Mouse (Mus musculus): ENCODE results near the gene Gm17949. TPM values are rescaled to one million over a fixed set of nuclear protein-coding genes. Genes with fewer than 3 reads are reported as not detected.
A peak's percentile ranks its signal among the peaks of the same experiment; 100 is the strongest.

Gm17949 gene
- 0.22 and 0.25 TPM in 2 replicates for polyA plus RNA-seq (2015; fragmentation: Nextera tagmentation; extraction: Ambion mirVana)

- Histone ChIP-seq H3K9ac (ENCODE audit: low read depth, low read length) (peak within 1 kb of the TSS; percentile 78), H3K27me3 (replicated peaks; ENCODE audit: control insufficient read depth, insufficient read depth, low read length) (no peaks in the 10 kb centered on the region), H3K27ac (ENCODE audit: low read depth, low read length) (peak within 1 kb of the TSS; percentile 75), H3K4me3 (ENCODE audit: low read depth, low read length) (peak within 1 kb of the TSS; percentile 70), H3K36me3 (ENCODE audit: control insufficient read depth, insufficient read depth) (peaks cover 23% of the 10 kb centered on the region), H3K4me1 (replicated peaks; ENCODE audit: control insufficient read depth, insufficient read depth, low read length) (no peaks in the 10 kb centered on the region), H3K4me2 (replicated peaks; ENCODE audit: low read depth) (peak within 1 kb of the TSS; percentile 89), H3K9me3 (ENCODE audit: control insufficient read depth) (no peaks in the 10 kb centered on the region)
- peak; percentile 92 for ATAC-seq
- under 1% methylated on average over 51 of the region's 51 CpGs for WGBS
- TF ChIP-seq CTCF (IDR thresholded peaks at IDR 0.05; ENCODE audit: low read depth) = peak; percentile 35; the same call in 1 of the 2 replicates
These were observed at the start of gene Gm17949, which contains the start of gene Gtf2f1 for GRCm38 (mm10) chr17:57011236-57012141. TSS of gene Gm17949 (plus strand) at chr17:57011469. TSS of gene Gtf2f1 (minus strand) at chr17:57011288.

- H3K9ac ChIP-seq (ENCODE audit: low read depth, low read length) = no peak overlapping the region
- no peak for ATAC-seq
- 92% methylated on average over 4 of the region's 4 CpGs for WGBS
- H3K4me2 ChIP-seq (replicated peaks; ENCODE audit: low read depth) = no peak overlapping the region
- no peaks in the 10 kb centered on the region for H3K27me3 ChIP-seq (replicated peaks; ENCODE audit: control insufficient read depth, insufficient read depth, low read length)
- H3K4me3 ChIP-seq (ENCODE audit: low read depth, low read length) = no peak overlapping the region
- peak; percentile 36; the same call in 1 of the 2 replicates for TF ChIP-seq CTCF (IDR thresholded peaks at IDR 0.05; ENCODE audit: low read depth)
- H3K9me3 ChIP-seq (ENCODE audit: control insufficient read depth) = no peaks in the 10 kb centered on the region
- no peaks in the 10 kb centered on the region for H3K4me1 ChIP-seq (replicated peaks; ENCODE audit: control insufficient read depth, insufficient read depth, low read length)
- H3K36me3 ChIP-seq (ENCODE audit: control insufficient read depth, insufficient read depth) = no peaks in the 10 kb centered on the region
- H3K27ac ChIP-seq (ENCODE audit: low read depth, low read length) = no peak overlapping the region
These were observed 49.4 kb upstream of the Gm17949 start for GRCm38 (mm10) chr17:56961880-56962279.

- no peaks in the 10 kb centered on the region for H3K27me3 ChIP-seq (replicated peaks; ENCODE audit: control insufficient read depth, insufficient read depth, low read length)
- no peak overlapping the region for H3K27ac ChIP-seq (ENCODE audit: low read depth, low read length)
- H3K4me3 ChIP-seq (ENCODE audit: low read depth, low read length) = no peak overlapping the region
- H3K4me2 ChIP-seq (replicated peaks; ENCODE audit: low read depth) = no peak overlapping the region
- H3K9me3 ChIP-seq (ENCODE audit: control insufficient read depth) = no peaks in the 10 kb centered on the region
- WGBS = 71% methylated on average over 5 of the region's 5 CpGs
- no peak for TF ChIP-seq CTCF (IDR thresholded peaks at IDR 0.05; ENCODE audit: low read depth)
- no peaks in the 10 kb centered on the region for H3K4me1 ChIP-seq (replicated peaks; ENCODE audit: control insufficient read depth, insufficient read depth, low read length)
- 0 out of 2 replicates have a peak, but pooled peaks have one; percentile 9 for ATAC-seq
- H3K9ac ChIP-seq (ENCODE audit: low read depth, low read length) = no peak overlapping the region
- H3K36me3 ChIP-seq (ENCODE audit: control insufficient read depth, insufficient read depth) = no peaks in the 10 kb centered on the region
These were observed 48.4 kb upstream of the Gm17949 start for GRCm38 (mm10) chr17:56962642-56963405.

- peak; percentile 95 for ATAC-seq
- H3K27ac ChIP-seq (ENCODE audit: low read depth, low read length) = no peak overlapping the region
- 49% methylated on average over 6 of the region's 6 CpGs for WGBS
These were observed 47.6 kb upstream of the Gm17949 start for GRCm38 (mm10) chr17:56963646-56964045.

GRCm38 (mm10) chr17:56969321-56969720 is 41.9 kb upstream of the Gm17949 start:
- Histone ChIP-seq H3K9me3 (ENCODE audit: control insufficient read depth) (no peaks in the 10 kb centered on the region), H3K4me3 (ENCODE audit: low read depth, low read length) (no peak overlapping the region), H3K27ac (ENCODE audit: low read depth, low read length) (no peak overlapping the region), H3K4me2 (replicated peaks; ENCODE audit: low read depth) (no peak overlapping the region), H3K36me3 (ENCODE audit: control insufficient read depth, insufficient read depth) (no peaks in the 10 kb centered on the region), H3K4me1 (replicated peaks; ENCODE audit: control insufficient read depth, insufficient read depth, low read length) (no peaks in the 10 kb centered on the region), H3K27me3 (replicated peaks; ENCODE audit: control insufficient read depth, insufficient read depth, low read length) (no peaks in the 10 kb centered on the region), H3K9ac (ENCODE audit: low read depth, low read length) (no peak overlapping the region)
- no peak for TF ChIP-seq CTCF (IDR thresholded peaks at IDR 0.05; ENCODE audit: low read depth)
- no peak for ATAC-seq
- 24% methylated on average over 3 of the region's 3 CpGs for WGBS

More at GRCm38 (mm10) chr17:56963646-56964045, 47.6 kb upstream of the Gm17949 start:
- no peak overlapping the region for H3K4me3 ChIP-seq (ENCODE audit: low read depth, low read length)
- H3K4me1 ChIP-seq (replicated peaks; ENCODE audit: control insufficient read depth, insufficient read depth, low read length) = no peaks in the 10 kb centered on the region
- H3K9me3 ChIP-seq (ENCODE audit: control insufficient read depth) = no peaks in the 10 kb centered on the region
- no peak for TF ChIP-seq CTCF (IDR thresholded peaks at IDR 0.05; ENCODE audit: low read depth)
- no peak overlapping the region for H3K9ac ChIP-seq (ENCODE audit: low read depth, low read length)
- no peak overlapping the region for H3K4me2 ChIP-seq (replicated peaks; ENCODE audit: low read depth)
- no peaks in the 10 kb centered on the region for H3K27me3 ChIP-seq (replicated peaks; ENCODE audit: control insufficient read depth, insufficient read depth, low read length)
- H3K36me3 ChIP-seq (ENCODE audit: control insufficient read depth, insufficient read depth) = no peaks in the 10 kb centered on the region

GRCm38 (mm10) chr17:56970081-56970480 is 41.2 kb upstream of the Gm17949 start:
- no peak for TF ChIP-seq CTCF (IDR thresholded peaks at IDR 0.05; ENCODE audit: low read depth)
- Histone ChIP-seq H3K36me3 (ENCODE audit: control insufficient read depth, insufficient read depth) (no peaks in the 10 kb centered on the region), H3K27me3 (replicated peaks; ENCODE audit: control insufficient read depth, insufficient read depth, low read length) (no peaks in the 10 kb centered on the region), H3K4me3 (ENCODE audit: low read depth, low read length) (no peak overlapping the region), H3K27ac (ENCODE audit: low read depth, low read length) (no peak overlapping the region), H3K4me1 (replicated peaks; ENCODE audit: control insufficient read depth, insufficient read depth, low read length) (no peaks in the 10 kb centered on the region), H3K9ac (ENCODE audit: low read depth, low read length) (no peak overlapping the region), H3K9me3 (ENCODE audit: control insufficient read depth) (no peaks in the 10 kb centered on the region), H3K4me2 (replicated peaks; ENCODE audit: low read depth) (no peak overlapping the region)
- no peak for ATAC-seq
- 76% methylated on average over 5 of the region's 5 CpGs for WGBS
